Mouse (Mus musculus) testis, adult 2 months (tissue): ENCODE data around the gene Dgkd.

Experiments
- CTCF ChIP-seq: fragments of 200-500 bp; IDR thresholded peaks from 2 replicates; pipeline ENCODE4 v1.5.1; 2012; ENCODE audit warnings: low read depth, mild to moderate bottlenecking, inconsistent platforms, low read length, moderate library complexity; ENCODE audit not compliant: control insufficient read depth, insufficient read depth, insufficient replicate concordance
- POLR2A ChIP-seq: fragments of 200-500 bp; IDR thresholded peaks from 2 replicates; pipeline ENCODE4 v1.6.1; 2012; ENCODE audit warnings: low read depth, mild to moderate bottlenecking, inconsistent platforms, low read length, moderate library complexity; ENCODE audit not compliant: control insufficient read depth

DNA sequence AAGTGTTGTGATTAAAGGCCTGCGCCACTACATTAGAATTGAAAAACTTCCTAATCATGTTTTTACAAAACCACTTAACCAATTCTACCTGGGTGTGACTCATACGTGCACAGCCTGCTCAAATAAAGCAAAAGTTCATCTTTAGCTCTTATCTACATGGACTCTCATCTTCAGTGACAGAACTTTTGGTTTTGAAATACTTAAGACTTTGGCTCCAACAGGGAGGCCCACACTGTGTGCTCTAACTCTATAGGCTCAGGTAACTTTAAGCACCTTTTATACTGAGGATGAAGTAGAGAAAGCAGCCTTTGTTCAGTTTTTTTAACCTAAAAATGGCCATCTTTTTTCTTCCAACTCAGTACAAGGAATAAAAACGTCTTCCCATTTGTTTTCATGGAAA lies 100.0 kb downstream of the Dgkd start:
- no peak for TF ChIP-seq POLR2A
- no peak for TF ChIP-seq CTCF
